Mouse (Mus musculus): ENCODE results near the gene Prrt2. TPM values are rescaled to one million over a fixed set of nuclear protein-coding genes. Genes with fewer than 3 reads are reported as not detected.

Prrt2 gene
- total and polyA plus RNA-seq, 3 experiments, result 0.12 to 1.4 TPM; not detected in 1

- DNase-seq (ENCODE audit: low read depth, low spot score), result no peak
- H3K9me3 ChIP-seq (replicated peaks; ENCODE audit: insufficient read depth, low read length), result no peaks in the 10 kb centered on the region
- no peak overlapping the region for H3K27ac ChIP-seq (ENCODE audit: control insufficient read depth, low read depth, low read length)
- no peak overlapping the region for H3K4me3 ChIP-seq (ENCODE audit: control insufficient read depth in 1 of 2, insufficient read depth in 1 of 2, low read depth in 2 of 2, low read length in 2 of 2)
- H3K4me1 ChIP-seq (ENCODE audit: control insufficient read depth in 1 of 2, insufficient read depth in 2 of 2, low read length in 2 of 2), result peaks cover 0 to 15% of the 10 kb centered on the region in 2 experiments; a peak in 2 of 4 replicates
- H3K79me2 ChIP-seq (ENCODE audit: control insufficient read depth, insufficient read depth, low read length, poor library complexity), result peaks cover 4% of the 10 kb centered on the region
- no peak overlapping the region for H3K9ac ChIP-seq (ENCODE audit: control insufficient read depth, low read depth, low read length, poor library complexity, severe bottlenecking)
- TF ChIP-seq GATA1 (IDR thresholded peaks at IDR 0.05; ENCODE audit: low read depth, low read length), result peak; percentile 71
- no peak for TF ChIP-seq MAZ (IDR thresholded peaks at IDR 0.05; ENCODE audit: low read depth, low read length)
- H3K36me3 ChIP-seq (ENCODE audit: control insufficient read depth in 1 of 2, insufficient read depth in 2 of 2, low read length in 2 of 2), result peaks cover 0 to 10% of the 10 kb centered on the region in 2 experiments; a peak in 2 of 4 replicates
- H3K27me3 ChIP-seq (ENCODE audit: control insufficient read depth in 1 of 2, insufficient read depth in 2 of 2, low read length in 2 of 2), result no peaks in the 10 kb centered on the region
Observed at GRCm38 (mm10) chr7:126982054-126982453, 39.0 kb downstream of the Prrt2 start.

GRCm38 (mm10) chr7:126981601-126982000 is 39.4 kb downstream of the Prrt2 start:
- Histone ChIP-seq H3K36me3 (ENCODE audit: control insufficient read depth in 1 of 2, insufficient read depth in 2 of 2, low read length in 2 of 2) (peaks cover 0 to 12% of the 10 kb centered on the region in 2 experiments; a peak in 2 of 4 replicates), H3K27me3 (ENCODE audit: control insufficient read depth in 1 of 2, insufficient read depth in 2 of 2, low read length in 2 of 2) (no peaks in the 10 kb centered on the region), H3K9me3 (replicated peaks; ENCODE audit: insufficient read depth, low read length) (no peaks in the 10 kb centered on the region), H3K79me2 (ENCODE audit: control insufficient read depth, insufficient read depth, low read length, poor library complexity) (peaks cover 8% of the 10 kb centered on the region), H3K9ac (ENCODE audit: control insufficient read depth, low read depth, low read length, poor library complexity, severe bottlenecking) (no peak overlapping the region), H3K27ac (ENCODE audit: control insufficient read depth, low read depth, low read length) (no peak overlapping the region), H3K4me1 (ENCODE audit: control insufficient read depth in 1 of 2, insufficient read depth in 2 of 2, low read length in 2 of 2) (peaks cover 0 to 17% of the 10 kb centered on the region in 2 experiments; a peak in 2 of 4 replicates), H3K4me3 (ENCODE audit: control insufficient read depth in 1 of 2, insufficient read depth in 1 of 2, low read depth in 2 of 2, low read length in 2 of 2) (no peak overlapping the region)
- DNase-seq (ENCODE audit: low read depth, low spot score), result peak; percentile 29
- TF ChIP-seq RCOR1 (IDR thresholded peaks at IDR 0.05; ENCODE audit: low read depth, low read length) (no peak), ZC3H11A (IDR thresholded peaks at IDR 0.05; ENCODE audit: low read depth, low read length) (no peak), USF1 (IDR thresholded peaks at IDR 0.05; ENCODE audit: low read depth, low read length) (no peak), ZMIZ1 (IDR thresholded peaks at IDR 0.05; ENCODE audit: low read depth, low read length) (no peak), TCF12 (IDR thresholded peaks at IDR 0.05; ENCODE audit: low read depth, low read length) (no peak), UBTF (IDR thresholded peaks at IDR 0.05; ENCODE audit: borderline replicate concordance, insufficient read depth, low read depth, low read length) (no peak), JUND (IDR thresholded peaks at IDR 0.05; ENCODE audit: low read depth, low read length) (no peak), MAX (IDR thresholded peaks at IDR 0.05; ENCODE audit: low read length) (no peak)

- Histone ChIP-seq H3K27me3 (ENCODE audit: control insufficient read depth in 1 of 2, insufficient read depth in 2 of 2, low read length in 2 of 2) (no peaks in the 10 kb centered on the region), H3K4me3 (ENCODE audit: control insufficient read depth in 1 of 2, insufficient read depth in 1 of 2, low read depth in 2 of 2, low read length in 2 of 2) (no peak overlapping the region), H3K36me3 (ENCODE audit: control insufficient read depth in 1 of 2, insufficient read depth in 2 of 2, low read length in 2 of 2) (peaks cover 0 to 14% of the 10 kb centered on the region in 2 experiments; a peak in 2 of 4 replicates), H3K4me1 (ENCODE audit: control insufficient read depth in 1 of 2, insufficient read depth in 2 of 2, low read length in 2 of 2) (peaks cover 0 to 22% of the 10 kb centered on the region in 2 experiments; a peak in 2 of 4 replicates), H3K9me3 (replicated peaks; ENCODE audit: insufficient read depth, low read length) (no peaks in the 10 kb centered on the region), H3K27ac (ENCODE audit: control insufficient read depth, low read depth, low read length) (no peak overlapping the region), H3K9ac (ENCODE audit: control insufficient read depth, low read depth, low read length, poor library complexity, severe bottlenecking) (no peak overlapping the region), H3K79me2 (ENCODE audit: control insufficient read depth, insufficient read depth, low read length, poor library complexity) (peaks cover 12% of the 10 kb centered on the region)
- no peak for DNase-seq (ENCODE audit: low read depth, low spot score)
- TF ChIP-seq TBP (IDR thresholded peaks at IDR 0.05; ENCODE audit: low read depth, low read length) (no peak), USF2 (IDR thresholded peaks at IDR 0.05; ENCODE audit: borderline replicate concordance in 1 of 2, insufficient read depth in 1 of 2, low read depth in 1 of 2, low read length in 2 of 2) (no peak), MAFK (IDR thresholded peaks at IDR 0.05; ENCODE audit: borderline replicate concordance, low read depth, low read length) (no peak), MXI1 (IDR thresholded peaks at IDR 0.05; ENCODE audit: low read depth, low read length) (no peak), RAD21 (IDR thresholded peaks at IDR 0.05; ENCODE audit: low read depth, low read length) (no peak), MYB (IDR thresholded peaks at IDR 0.05; ENCODE audit: low read depth, low read length) (no peak), JUND (IDR thresholded peaks at IDR 0.05; ENCODE audit: low read depth, low read length) (no peak), POLR2A (IDR thresholded peaks at IDR 0.05; ENCODE audit: control insufficient read depth in 1 of 2, insufficient read depth in 1 of 2, low read depth in 1 of 2, low read length in 2 of 2, poor library complexity in 1 of 2) (no peak), GABPA (IDR thresholded peaks at IDR 0.05; ENCODE audit: low read depth, low read length) (no peak), BHLHE40 (IDR thresholded peaks at IDR 0.05; ENCODE audit: borderline replicate concordance, low read depth, low read length) (no peak), CTCF (IDR thresholded peaks at IDR 0.05 in 2 of 3, conservative IDR thresholded peaks at IDR 0.05 in 1 of 3; ENCODE audit: control insufficient read depth in 1 of 3, insufficient read depth in 1 of 3, low read depth in 2 of 3, low read length in 3 of 3, poor library complexity in 1 of 3, severe bottlenecking in 1 of 3) (no peak), ZNF384 (IDR thresholded peaks at IDR 0.05; ENCODE audit: low read depth, low read length) (no peak), ELF1 (IDR thresholded peaks at IDR 0.05; ENCODE audit: low read depth, low read length) (no peak), ZMIZ1 (IDR thresholded peaks at IDR 0.05; ENCODE audit: low read depth, low read length) (no peak), POLR2AphosphoS5 (IDR thresholded peaks at IDR 0.05; ENCODE audit: borderline replicate concordance, low read depth, low read length) (no peak), TCF12 (IDR thresholded peaks at IDR 0.05; ENCODE audit: low read depth, low read length) (no peak), HCFC1 (IDR thresholded peaks at IDR 0.05; ENCODE audit: low read depth, low read length) (no peak), ETS1 (IDR thresholded peaks at IDR 0.05; ENCODE audit: low read depth, low read length) (no peak), MAX (IDR thresholded peaks at IDR 0.05; ENCODE audit: low read length) (no peak), MYC (IDR thresholded peaks at IDR 0.05; ENCODE audit: low read depth, low read length) (no peak)
Observed at GRCm38 (mm10) chr7:126978841-126979240, 42.2 kb downstream of the Prrt2 start.

Data from MEL (cell line).